Mouse (Mus musculus) stomach, embryonic 16.5 days (tissue): ENCODE measurements around the gene Hgf. TPM values are rescaled to one million over a fixed set of nuclear protein-coding genes. Genes with fewer than 3 reads are reported as not detected.

Source experiments
- polyA plus RNA-seq: library from polyadenylated mRNA; unstranded; fragments of >200 nt; fragmentation: Nextera tagmentation; extraction: Ambion mirVana; gene quantifications from 2 replicates; pipeline ENCODE4 v1.2.1, GENCODE M21; 2015

Gene Hgf
- polyA plus RNA-seq, 1 experiment from 2014 or later: 3.8 TPM

Other genes with a start within 250 kb of the Hgf start
- gene Gm28710, start 238.3 kb downstream of the Hgf start, polyA plus RNA-seq: 0.12 and 0.14 TPM in 2 replicates